Mouse (Mus musculus) fat pad, adult 2 months (tissue): ENCODE measurements at regions not wholly inside any gene's neighbourhood (a gene's known extent, or its start where the extent isn't known, plus 50 kb on each side); places are given as distances from the start of the nearest gene placed in this dataset.
"Not testable (repeated sequence)": the region's sequence is repeated elsewhere in the genome, so short reads cannot be mapped to it uniquely, and the experiment has no call there.

ENCODE experiments used
- DNase-seq: peaks from one replicate; pipeline ENCODE4 v3.0.0-alpha.2; 2011; ENCODE audit warnings: low read depth, low spot score; ENCODE audit errors: extremely low read depth

DNA sequence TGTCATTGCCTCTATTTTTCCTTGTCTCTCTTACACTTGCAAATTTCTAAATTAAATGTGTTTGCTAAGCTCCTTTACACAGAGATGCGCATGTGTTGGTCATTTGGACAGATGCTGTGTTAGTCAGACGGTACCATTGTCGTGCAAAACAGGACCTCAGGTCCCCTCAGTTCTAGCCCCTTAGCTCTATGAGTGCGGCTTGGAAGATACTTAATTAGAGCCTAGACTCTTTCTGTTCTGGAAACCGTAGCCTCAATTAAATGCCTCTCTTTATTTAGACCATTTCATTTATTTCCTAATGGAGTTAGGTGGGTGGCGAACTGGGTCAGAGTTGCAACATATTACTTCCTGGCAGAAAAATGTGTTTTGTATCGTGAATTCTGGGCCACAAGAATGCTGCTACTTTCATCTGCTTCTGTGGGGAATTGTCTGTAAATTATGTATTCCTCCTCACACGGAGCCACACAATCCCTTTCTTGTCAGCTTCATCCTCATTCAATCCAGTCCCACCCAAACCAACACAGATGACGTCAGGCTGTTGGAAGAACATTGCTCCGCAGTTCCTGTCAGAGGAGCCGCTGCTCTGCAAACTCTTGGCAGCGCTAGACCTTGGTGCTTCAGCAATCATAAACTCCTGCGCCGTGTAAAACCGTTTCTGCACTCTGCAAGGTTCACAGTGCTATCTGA is 345.4 kb upstream of the Nova1 start:
- DNase-seq = no peak

DNA sequence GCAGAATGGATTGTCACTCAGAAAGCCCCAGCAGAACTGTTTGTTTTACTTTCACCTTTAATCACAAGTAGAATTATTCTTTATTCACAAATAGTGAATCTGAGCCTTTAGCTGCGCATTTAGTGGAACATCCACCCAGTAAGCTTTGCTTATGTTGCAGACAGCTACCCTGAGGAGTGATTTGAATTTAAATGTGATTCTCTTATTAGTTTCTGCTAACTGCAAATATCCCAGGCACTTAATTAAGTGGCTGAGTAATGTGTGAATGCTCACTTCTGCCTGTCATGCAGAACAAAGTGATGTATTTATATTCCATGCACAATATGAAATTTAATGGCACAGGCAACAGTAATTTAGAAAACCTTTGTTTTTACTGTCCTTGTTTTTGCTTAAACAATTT is 344.4 kb upstream of the Nova1 start:
- no peak for DNase-seq

DNA sequence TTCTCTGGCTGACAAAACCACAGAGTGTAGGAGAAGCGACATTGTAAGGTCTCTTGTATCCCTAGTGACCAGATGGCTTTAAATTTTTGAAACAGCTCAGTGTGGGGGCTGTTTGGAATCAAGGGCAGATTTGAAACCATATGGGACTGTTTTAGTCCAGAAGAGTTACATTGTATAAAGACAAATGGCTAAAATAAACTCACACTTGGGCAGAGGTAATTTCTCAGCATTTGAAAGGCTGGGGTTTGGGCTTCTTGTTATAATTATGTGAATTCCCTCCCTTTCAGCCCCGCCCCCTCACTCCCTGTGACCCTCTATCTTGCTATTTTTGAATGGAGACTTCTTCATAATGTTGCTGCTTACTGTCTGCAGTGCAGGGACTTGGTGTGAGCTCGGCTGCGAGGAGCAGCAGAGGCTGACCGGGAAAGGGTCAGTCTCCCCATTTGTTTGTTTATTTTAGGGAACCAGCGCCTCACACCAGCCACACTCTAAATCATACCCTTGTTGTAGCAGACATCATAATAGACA is 344.0 kb upstream of the Nova1 start:
- DNase-seq = no peak

DNA sequence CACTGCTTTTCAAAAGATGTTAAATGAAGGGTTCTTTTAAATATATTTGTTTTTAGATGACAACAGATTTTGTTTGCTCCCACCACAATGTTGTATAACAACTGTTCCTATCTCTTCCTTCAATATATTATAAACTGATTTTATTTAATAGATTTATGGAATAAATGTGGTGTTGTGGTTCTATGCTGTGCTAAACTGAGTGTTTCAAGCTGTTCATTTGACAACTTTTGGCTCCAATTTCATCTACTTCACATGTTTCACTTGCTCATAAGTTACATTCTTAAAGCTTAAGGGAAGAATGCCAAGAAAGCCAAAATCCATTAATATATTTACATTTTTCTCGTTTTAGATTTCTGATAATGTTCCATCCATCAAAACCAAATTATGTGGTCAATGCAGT is 341.9 kb upstream of the Nova1 start:
- DNase-seq = no peak

DNA sequence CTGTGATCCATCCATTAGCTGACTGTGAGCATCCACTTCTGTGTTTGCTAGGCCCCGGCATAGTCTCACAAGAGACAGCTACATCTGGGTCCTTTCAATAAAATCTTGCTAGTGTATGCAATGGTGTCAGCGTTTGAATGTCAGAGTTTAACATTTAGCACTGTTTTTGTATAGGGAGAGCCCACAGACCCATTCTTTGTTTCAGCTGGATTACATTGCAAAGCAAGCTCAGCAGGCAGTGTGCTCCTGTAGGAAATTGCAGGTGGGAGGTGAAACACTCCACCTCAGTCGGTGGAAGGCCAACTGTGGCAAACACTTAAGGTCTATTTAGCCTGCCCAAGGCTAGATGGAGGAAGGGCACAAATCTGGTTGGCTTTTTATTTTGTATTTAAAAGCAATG is 337.2 kb upstream of the Nova1 start:
- not testable (repeated sequence) for DNase-seq

DNA sequence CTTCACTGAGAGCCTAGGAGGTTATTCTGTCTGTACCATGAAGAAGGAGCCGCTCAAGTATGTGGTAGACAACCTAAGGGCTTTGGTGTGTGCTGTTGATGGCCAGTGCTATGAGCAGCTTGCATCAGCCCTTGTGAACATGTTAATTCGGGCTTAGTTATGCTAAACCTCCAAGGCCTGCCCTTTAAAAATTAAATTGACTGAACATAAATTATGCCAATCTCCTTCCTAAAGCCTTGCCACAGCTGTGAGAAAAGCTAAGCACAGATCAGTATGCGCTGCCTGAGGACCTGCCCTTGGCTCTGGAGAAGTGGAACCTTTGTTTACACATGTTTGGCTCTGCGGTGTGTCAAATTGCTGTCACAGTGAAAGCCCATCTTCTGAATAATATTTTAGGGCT is 321.9 kb upstream of the Nova1 start:
- DNase-seq = no peak

DNA sequence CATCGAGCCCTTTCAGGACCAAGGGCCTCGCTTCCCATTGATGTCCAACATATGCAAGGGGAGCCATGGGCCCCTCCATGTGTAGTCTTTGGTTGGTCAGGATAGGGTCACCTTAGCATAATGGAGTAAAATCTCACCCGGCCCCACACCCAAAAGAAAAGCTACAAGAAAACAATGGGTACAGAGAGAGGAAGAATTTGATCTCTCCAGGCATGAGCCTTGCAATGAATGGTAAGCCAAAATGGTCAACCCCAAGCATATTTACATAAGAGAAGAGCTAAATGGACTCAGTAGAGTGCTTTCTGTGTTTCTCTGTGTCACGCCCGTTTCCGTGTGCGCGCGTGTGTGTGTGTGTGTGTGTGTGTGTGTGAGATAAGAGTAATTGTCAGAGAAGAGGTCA is 311.1 kb upstream of the Nova1 start:
- no peak for DNase-seq

DNA sequence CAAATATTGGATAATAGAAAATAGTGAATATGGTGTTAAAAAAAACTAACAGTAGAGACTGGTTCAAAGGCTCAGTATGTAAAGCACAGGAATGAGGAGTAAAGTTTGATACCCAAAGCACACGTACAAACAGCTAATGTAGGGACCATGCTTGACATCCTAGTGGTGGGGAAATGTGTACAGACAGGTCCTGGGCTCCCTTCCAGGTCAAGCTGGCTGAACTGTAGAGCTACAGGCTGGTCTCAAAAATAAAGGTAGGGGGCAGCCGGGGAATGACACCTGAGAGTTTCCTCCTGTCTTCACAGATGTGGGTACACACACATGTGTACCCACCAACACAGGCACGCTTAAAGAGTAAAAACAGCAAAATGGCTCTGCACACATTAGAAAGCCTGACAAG is 309.9 kb upstream of the Nova1 start:
- DNase-seq = no peak

DNA sequence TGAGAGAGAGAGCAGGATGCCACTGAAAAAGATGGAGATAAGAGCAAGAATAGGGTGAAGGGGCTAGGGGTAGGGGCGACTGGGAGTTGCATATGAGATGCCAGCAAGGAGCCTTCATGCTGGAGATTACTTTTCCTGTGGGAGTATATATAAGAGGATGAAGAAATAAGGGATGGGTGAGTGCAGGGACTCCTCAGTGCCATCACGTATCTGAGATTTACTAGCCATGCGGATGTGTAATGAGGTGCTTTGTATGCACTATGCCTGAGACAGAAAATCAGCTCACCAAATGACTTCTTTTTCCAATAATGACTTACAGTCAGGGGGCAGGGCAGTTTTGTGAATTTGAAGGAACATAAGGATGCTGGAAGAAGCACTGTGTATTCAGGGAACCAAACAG is 302.7 kb upstream of the Nova1 start:
- no peak for DNase-seq

DNA sequence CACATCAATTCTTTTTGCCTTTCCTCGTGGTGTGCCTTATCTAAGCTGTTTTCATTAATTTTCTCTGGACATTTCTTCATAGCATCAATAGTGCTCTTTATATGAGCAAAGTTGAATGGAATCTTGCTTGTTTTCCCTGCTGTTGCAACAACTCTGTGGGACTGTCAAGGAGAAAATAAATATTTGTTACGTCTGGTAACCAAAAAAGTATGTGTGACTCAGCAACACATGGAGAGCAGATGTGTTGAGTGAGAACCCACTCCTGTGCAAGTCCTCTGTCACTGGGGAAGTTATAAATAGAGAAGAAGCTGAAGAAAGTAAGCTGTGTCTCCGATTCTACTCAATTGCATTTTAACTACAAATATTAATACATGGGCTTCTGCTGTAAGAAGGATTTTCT is 298.8 kb upstream of the Nova1 start:
- DNase-seq = no peak

DNA sequence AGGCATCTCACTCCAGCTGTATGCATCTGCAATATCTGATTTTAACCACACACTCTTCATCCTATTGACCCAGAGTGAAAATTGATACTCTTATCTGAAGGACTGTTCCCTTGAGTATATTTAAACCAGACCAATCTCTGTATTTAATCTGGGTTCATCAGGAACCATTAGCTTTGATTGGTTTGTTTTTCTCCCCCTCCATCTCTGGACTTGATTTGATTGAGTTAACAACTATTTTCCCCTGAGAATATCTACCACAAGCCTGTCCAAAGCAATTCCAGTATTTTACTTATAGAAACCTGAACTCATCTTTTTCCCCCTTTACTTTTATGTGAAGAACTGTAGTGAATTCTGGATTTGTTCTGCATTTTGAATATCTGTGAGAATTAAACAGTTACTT is 270.5 kb upstream of the Nova1 start:
- no peak for DNase-seq

DNA sequence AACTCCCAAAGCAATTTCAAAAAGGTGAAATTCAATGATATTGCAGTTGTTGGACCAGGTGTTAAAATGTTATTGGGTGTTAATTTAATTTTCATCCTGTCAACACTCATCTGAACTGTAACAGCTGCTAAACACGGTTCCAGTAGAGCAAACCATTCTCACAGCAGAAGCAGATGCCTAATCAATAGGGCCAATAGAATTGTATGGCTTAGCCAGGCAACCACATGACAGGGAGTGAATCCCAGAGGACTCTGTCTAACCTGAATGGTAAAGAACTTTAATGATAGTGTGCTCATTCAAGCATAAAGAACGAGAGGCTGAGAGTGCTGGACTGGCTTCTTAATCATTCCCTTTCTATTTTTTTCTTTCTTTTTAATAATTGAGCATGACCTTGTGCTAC is 256.2 kb upstream of the Nova1 start:
- DNase-seq = no peak

DNA sequence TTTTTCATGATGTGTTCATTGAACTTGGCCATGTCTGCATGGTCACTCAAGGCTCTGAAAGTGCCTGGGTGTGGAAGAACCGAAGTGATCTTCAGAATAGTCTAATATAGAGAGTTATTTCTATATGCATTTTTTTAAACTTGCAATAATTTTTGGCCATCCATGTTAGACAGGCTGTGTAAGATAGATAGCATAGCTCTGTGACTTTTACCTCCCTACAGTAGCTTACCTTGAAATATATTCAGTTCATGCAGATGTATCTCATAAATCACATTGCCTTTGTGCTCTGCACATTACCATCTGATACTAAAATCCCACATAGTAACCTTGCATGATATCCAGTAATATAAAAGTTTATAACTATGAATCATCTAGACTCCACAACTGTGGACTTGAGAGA is 233.7 kb upstream of the Nova1 start:
- no peak for DNase-seq

DNA sequence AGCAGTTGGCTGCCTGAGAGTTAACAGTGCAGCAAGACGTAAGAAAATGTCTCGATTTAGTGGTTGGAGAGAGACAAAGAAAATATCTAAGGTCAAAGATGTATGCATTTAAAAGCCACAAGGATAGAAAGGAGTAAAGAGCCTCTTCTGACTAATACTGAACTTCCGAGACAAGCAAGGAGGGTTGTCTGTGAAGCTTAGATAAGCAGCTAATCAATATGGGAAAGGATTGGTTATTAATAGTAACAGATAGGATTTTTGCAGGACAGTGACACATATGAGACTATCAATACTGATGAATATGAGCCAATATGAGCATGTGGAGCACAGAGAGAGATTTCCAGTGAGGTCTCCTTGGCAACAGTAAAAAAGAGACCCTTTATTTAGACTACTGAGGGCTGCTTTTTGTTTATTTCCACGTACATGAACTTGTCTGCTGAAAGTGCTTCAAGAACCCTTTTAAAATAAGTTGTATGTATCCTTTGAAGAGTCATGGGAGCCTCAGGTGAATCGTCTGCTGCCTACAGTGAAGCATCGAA is 202.2 kb upstream of the Nova1 start:
- no peak for DNase-seq

DNA sequence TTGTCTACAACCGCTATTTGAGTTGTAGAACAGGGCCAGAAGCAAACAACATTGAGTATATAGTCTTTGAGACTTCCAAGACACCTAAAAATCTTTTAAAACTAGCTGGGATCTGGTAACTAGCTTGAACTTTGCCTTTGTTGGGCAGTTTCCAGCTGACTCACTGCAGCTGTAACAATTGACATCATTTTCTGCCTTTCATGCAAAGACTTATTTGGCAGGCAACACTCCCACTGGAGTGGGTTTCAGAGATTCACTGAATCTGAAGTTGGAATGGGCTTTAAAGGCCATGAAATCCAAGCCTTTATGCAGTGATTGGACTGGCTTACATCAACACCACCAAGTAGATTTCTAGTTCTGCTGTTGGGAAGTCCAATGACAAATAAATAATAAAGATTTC is 173.6 kb upstream of the Nova1 start:
- no peak for DNase-seq

DNA sequence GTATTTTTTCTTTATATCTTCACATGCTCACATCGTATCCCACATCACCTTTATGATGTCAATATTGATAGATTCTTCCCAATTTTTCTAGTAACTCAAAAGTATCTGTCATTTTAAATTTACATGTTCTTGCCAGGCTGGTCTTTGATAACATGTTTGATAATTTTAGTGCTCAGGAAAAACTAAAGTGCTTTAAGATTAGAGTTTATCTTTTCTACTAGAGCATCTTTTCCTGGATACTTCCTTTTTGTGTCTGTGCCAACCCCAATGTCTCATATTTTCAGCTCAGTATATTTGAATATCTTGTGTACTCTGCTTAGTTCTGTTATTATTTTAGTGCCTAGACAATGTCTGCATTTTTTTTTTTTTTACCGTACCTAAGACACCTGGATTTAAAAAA is 170.2 kb upstream of the Nova1 start:
- no peak for DNase-seq

DNA sequence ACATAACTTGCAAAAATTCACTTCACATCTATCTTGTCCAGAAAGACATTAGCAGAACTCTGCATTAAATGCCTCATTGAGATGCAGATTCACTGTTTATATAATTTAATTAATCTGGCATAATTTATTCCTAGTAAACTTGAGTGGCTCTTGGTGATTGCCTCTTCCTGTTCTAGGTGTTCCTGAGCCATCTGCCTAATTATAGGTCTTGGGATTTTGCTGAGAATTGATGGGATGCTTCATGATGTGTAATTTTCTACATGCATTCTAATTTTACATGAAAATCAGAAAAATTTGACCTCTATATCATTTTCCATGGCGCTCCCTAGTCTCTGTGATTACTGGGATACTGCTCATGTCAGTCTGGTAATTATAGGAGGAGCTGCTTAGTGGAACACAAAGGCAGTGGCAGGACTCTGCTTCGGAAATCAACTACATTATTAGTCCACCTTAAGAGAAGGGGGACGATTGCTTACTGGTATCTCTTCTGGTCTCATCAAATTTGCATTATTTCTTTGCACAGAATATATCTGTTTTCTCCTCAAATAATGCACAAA is 131.6 kb upstream of the Nova1 start:
- no peak for DNase-seq

DNA sequence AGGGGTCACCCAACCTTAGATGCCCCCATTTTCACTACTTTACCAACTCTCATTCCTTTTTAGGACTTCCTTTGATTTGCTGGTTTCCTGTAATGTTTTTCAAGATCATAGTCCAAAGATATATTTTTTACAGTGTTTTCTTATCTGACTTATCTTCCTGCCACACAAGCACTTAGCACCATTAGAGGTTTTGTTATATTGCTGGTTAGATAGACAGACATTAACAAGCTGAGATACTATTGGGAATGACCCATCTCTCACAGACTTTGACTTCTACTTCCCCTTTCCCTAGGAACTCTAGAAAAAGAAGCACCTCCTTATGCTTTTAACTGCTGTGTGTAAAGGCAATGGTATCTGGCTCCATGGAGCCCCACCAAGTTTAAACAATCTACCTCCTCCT is 127.0 kb upstream of the Nova1 start:
- DNase-seq = no peak

DNA sequence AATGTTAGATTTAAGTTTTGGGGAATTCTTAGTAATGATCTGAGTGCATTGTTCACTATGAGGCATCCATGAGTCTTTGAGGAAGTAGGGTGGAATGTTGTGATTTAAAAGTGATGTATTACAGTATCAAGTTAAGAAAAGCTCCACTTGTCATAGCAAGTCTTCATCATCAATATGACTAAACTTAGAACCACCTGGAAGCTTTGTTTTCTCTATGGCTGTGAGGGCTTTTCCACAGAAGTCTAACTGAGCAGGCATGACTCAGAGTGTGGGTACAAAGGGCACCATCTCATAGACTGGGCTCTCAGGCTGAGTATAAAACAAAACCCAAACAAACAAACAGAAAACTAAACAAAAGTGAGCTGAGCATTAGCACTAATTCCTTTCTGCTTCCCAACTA is 112.4 kb upstream of the Nova1 start:
- DNase-seq = no peak

DNA sequence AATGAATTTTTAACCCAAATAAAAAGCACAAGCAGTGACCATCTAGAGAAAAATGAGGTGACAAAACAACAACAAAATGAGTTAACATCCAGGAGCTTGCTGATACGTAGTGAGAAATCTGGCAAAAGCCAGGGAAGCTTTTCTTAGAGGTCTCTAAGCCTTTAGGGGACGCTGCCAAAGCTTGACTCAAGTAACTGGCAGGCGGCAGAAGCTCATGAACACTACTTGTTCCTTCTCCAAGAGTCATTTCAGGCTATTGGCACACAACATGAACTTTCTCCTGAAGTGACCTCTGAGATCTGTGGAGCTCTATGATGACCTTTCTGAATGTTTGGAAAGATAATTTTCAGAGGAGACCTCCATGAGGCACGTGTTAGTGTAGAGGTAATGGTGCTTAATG is 98.6 kb upstream of the Nova1 start:
- DNase-seq = no peak

DNA sequence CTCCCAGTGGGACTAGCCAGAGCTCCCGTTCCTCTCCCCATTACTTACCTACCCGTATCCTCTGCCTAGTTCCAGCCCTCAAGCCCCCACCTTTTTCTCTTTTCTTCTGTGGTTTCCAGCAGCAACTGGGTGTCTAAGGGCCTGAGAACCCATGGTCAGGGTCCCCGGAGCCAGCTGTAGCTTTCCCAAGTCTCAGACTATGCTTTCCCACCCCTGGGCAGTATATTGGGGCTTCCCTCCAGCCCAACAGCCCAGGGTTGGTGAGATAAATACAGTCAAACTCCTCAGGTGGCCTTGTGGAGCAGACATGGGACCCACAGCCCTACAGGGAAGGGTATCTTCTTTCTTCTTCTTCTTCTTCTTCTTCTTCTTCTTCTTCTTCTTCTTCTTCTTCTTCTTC is 59.4 kb upstream of the Nova1 start:
- no peak for DNase-seq

DNA sequence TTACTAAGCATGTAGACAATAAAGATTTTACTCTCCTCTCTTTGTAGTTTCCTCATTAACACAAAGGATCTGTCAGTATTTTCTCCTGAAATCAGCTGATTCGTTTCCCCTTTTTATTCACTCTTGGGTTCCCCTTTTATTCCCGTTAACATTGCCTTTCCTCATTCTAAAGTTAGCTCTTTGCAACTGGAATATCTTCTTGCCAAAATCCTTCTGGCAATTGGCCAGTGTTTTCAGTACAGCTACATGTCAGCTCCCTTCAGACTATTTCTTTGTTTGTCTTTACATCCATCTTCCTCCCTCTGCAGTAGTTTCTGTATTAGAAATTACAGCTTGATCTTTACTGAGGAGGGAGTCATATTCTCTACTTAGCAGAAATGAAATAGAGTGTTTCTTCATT is 51.4 kb upstream of the Nova1 start:
- DNase-seq = no peak
